Mouse (Mus musculus) central nervous system, embryonic 11.5 days (tissue): Measurements from ENCODE around the gene Tas2r138. TPM values are rescaled to one million over a fixed set of nuclear protein-coding genes. Genes with fewer than 3 reads are reported as not detected.

Source experiments
- polyA plus RNA-seq: library from polyadenylated mRNA; depleted of rRNA; stranded (reverse); fragments of >200 nt; gene quantifications from 2 replicates; pipeline ENCODE4 v1.2.3, GENCODE M21; 2012; rRNA removed

Tas2r138 gene
- not detected in 2 replicates for polyA plus RNA-seq

GRCm38 (mm10) chr6:40613260-40613852 is at the start of gene Tas2r138:
Tas2r138 (minus strand) TSS chr6:40613310.

GRCm38 (mm10) chr6:40628406-40629000 is 15.4 kb upstream of the Tas2r138 start, which contains the start of gene Mgam:
Mgam (plus strand) TSS chr6:40628831.

GRCm38 (mm10) chr6:40585645-40586044 is 27.5 kb downstream of the Tas2r138 start, which contains the start of gene Clec5a:
Clec5a (minus strand) TSS chr6:40585821.

GRCm38 (mm10) chr6:40569187-40569586 is 43.9 kb downstream of the Tas2r138 start, which contains the start of gene Olfr460:
Olfr460 (plus strand) TSS chr6:40569487.

Other genes with a start within 250 kb of the Tas2r138 start
- gene E330009J07Rik, start 177.2 kb downstream of the Tas2r138 start, polyA plus RNA-seq, result 10.6 and 12.1 TPM in 2 replicates
- gene Wee2, start 174.2 kb downstream of the Tas2r138 start, polyA plus RNA-seq, result 0.04 and 0.08 TPM in 2 replicates
- gene Ssbp1, start 142.0 kb downstream of the Tas2r138 start, polyA plus RNA-seq, result 133 and 140 TPM in 2 replicates
- gene Tas2r137, start 122.1 kb downstream of the Tas2r138 start, polyA plus RNA-seq, result 0.06 and 0.16 TPM in 2 replicates
- 0.18 and 0.63 TPM in 2 replicates for gene Tas2r108, start 119.8 kb downstream of the Tas2r138 start, polyA plus RNA-seq
- gene Prss37, start 93.8 kb downstream of the Tas2r138 start, polyA plus RNA-seq, result not detected in 2 replicates
- not detected in 2 replicates for gene Olfr461, start 58.3 kb downstream of the Tas2r138 start, polyA plus RNA-seq
- gene Olfr460, start 43.8 kb downstream of the Tas2r138 start, polyA plus RNA-seq, result 0.06 and 0.10 TPM in 2 replicates
- 0.52 and 0.73 TPM in 2 replicates for gene Clec5a, start 27.5 kb downstream of the Tas2r138 start, polyA plus RNA-seq
- 0.37 and 0.41 TPM in 2 replicates for gene Mgam, start 15.5 kb upstream of the Tas2r138 start, polyA plus RNA-seq